Mouse (Mus musculus) heart, embryonic 12.5 days (tissue): ENCODE measurements around the gene Gm572. TPM values are rescaled to one million over a fixed set of nuclear protein-coding genes. Genes with fewer than 3 reads are reported as not detected.

Experiments used
- ATAC-seq: fragments of 200-750 bp; cut with Nextera tagmentation; 2 replicates; pipeline ENCODE4 v1.8.0; 2017; ENCODE audit warnings: moderate TSS enrichment, moderate library complexity; ENCODE audit not compliant: insufficient number of reproducible peaks, low FRiP score
- H3K27ac ChIP-seq: fragments of 300-500 bp; sonication (generic); 2 replicates; pipeline ENCODE4 v1.5.1; 2016; ENCODE audit warnings: mild to moderate bottlenecking, moderate library complexity; ENCODE audit not compliant: poor library complexity, severe bottlenecking
- H3K27me3 ChIP-seq: fragments of 300-500 bp; sonication (generic); replicated peaks from 2 replicates; pipeline ENCODE4 v1.6.1; 2016; ENCODE audit warnings: mild to moderate bottlenecking, moderate library complexity
- H3K36me3 ChIP-seq: fragments of 300-500 bp; sonication (generic); 2 replicates; pipeline ENCODE4 v1.6.1; 2016; ENCODE audit warnings: mild to moderate bottlenecking, moderate library complexity
- H3K4me1 ChIP-seq: fragments of 300-500 bp; sonication (generic); replicated peaks from 2 replicates; pipeline ENCODE4 v1.6.1; 2016; ENCODE audit warnings: mild to moderate bottlenecking
- H3K4me2 ChIP-seq: fragments of 300-500 bp; sonication (generic); 2 replicates; pipeline ENCODE4 v1.6.1; 2016; ENCODE audit warnings: mild to moderate bottlenecking, moderate library complexity
- H3K4me3 ChIP-seq: fragments of 300-500 bp; sonication (generic); 2 replicates; pipeline ENCODE4 v1.5.1; 2016; ENCODE audit warnings: mild to moderate bottlenecking
- H3K9ac ChIP-seq: fragments of 300-500 bp; sonication (generic); 2 replicates; pipeline ENCODE4 v1.6.1; 2016; ENCODE audit warnings: mild to moderate bottlenecking, moderate library complexity
- H3K9me3 ChIP-seq: fragments of 300-500 bp; sonication (generic); replicated peaks from 2 replicates; pipeline ENCODE4 v1.6.1; 2016; ENCODE audit warnings: mild to moderate bottlenecking, moderate library complexity
- WGBS: fragments of 180-500 bp; shearing (Covaris S2); methylation state at CpG from one replicate; pipeline ENCODE4 v1.1.7; 2016; 5-methylcytosine and 5-hydroxymethylcytosine counted together
- polyA plus RNA-seq: library from polyadenylated mRNA; unstranded; fragments of >200 nt; fragmentation: Nextera tagmentation; extraction: Ambion mirVana; gene quantifications from 2 replicates; pipeline ENCODE4 v1.2.1, GENCODE M21; 2016

The Gm572 gene
- polyA plus RNA-seq, 1 experiment from 2014 or later: 0.11 TPM

DNA sequence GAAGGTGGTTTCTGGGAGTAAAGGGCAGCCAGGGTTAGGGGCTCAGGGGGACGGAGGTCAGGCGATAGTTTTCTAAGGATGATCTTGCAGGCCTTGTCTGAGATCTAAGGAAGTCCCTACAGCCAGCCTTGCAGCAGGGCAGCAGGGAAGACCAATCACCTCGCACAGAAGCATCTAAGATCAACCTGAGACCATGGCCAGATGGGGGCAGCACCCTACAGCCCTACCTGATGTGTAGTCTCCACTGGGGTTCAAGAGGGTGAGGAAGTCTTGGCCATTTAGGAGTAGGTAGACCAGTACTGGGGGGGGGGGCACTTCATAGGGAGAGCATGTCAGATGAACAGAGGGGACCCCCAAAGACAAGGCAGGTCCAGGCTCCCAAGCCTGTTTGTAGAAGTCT lies 72.3 kb downstream of the Gm572 start:
- H3K27me3 ChIP-seq: peaks cover 48% of the 10 kb centered on the region
- no peaks in the 10 kb centered on the region for H3K36me3 ChIP-seq
- no peak overlapping the region for H3K9ac ChIP-seq
- WGBS: 43% methylated on average over 3 of the region's 3 CpGs
- H3K27ac ChIP-seq: no peak overlapping the region
- H3K9me3 ChIP-seq: no peaks in the 10 kb centered on the region
- ATAC-seq: no peak
- H3K4me3 ChIP-seq: no peak overlapping the region
- H3K4me2 ChIP-seq: no peak overlapping the region
- peaks cover 15% of the 10 kb centered on the region; the same call in 1 of the 2 replicates for H3K4me1 ChIP-seq

Other genes starting within 250 kb of the Gm572 start
- gene Ubiad1, start 198.5 kb upstream of the Gm572 start, polyA plus RNA-seq: 21.6 and 22.3 TPM in 2 replicates
- 21.8 and 23.1 TPM in 2 replicates for gene Mtor, start 194.7 kb upstream of the Gm572 start, polyA plus RNA-seq
- gene Angptl7, start 142.9 kb upstream of the Gm572 start, polyA plus RNA-seq: 5.0 and 5.8 TPM in 2 replicates
- 71.3 TPM in 2 replicates for gene Exosc10, start 84.9 kb upstream of the Gm572 start, polyA plus RNA-seq
- 129 and 135 TPM in 2 replicates for gene Srm, start 51.8 kb upstream of the Gm572 start, polyA plus RNA-seq
- gene Masp2, start 40.8 kb upstream of the Gm572 start, polyA plus RNA-seq: 0.14 and 0.36 TPM in 2 replicates
- 200 and 211 TPM in 2 replicates for gene Tardbp, start 16.3 kb upstream of the Gm572 start, polyA plus RNA-seq
- 23.6 and 26.1 TPM in 2 replicates for gene Casz1, start 161.1 kb downstream of the Gm572 start, polyA plus RNA-seq